Mouse (Mus musculus) E14TG2a.4 (cell line): ENCODE measurements at regions not wholly inside any gene's neighbourhood (a gene's known extent, or its start where the extent isn't known, plus 50 kb on each side); places are given as distances from the start of the nearest gene placed in this dataset.

Experiments
- CTCF ChIP-seq: conservative IDR thresholded peaks from 2 replicates; pipeline ENCODE4 v1.5.1; 2014; ENCODE audit warnings: low read length
- NANOG ChIP-seq: IDR thresholded peaks from 2 replicates; pipeline ENCODE4 v1.6.1; 2014; ENCODE audit warnings: borderline replicate concordance, low read length, mixed read lengths
- POU5F1 ChIP-seq: IDR thresholded peaks from 2 replicates; pipeline ENCODE4 v1.6.1; 2014; ENCODE audit warnings: low read length, borderline replicate concordance

DNA sequence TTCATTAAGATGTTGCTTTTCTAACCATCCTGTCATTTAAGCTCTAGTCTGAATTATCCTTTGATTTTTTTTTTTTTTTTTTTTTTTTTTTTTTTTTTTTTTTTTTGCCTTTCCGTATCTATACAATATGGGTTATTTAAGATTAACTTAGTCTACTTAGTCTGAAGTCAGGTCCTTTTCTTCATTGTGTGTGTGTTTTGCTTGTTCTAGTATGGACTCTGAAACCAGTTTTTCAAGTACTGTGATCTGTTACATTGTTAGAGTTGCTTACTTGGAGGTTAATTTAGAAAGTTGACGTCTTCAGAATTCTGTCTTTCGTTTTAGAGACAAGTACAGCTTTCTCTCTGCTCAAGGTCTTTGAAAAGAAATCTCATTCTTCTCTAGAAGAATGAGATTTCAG is 64.9 kb upstream of the Cep78 start:
- TF ChIP-seq CTCF (no peak), NANOG (no peak), POU5F1 (no peak)
